Mouse (Mus musculus) embryonic facial prominence, embryonic 11.5 days (tissue): ENCODE results near the gene Gm20503. TPM values are rescaled to one million over a fixed set of nuclear protein-coding genes. Genes with fewer than 3 reads are reported as not detected.

ENCODE experiments used
- ATAC-seq: fragments of 200-750 bp; cut with Nextera tagmentation; replicated peaks from 2 replicates; pipeline ENCODE4 v1.8.0; 2017; ENCODE audit warnings: low read depth; ENCODE audit not compliant: insufficient number of reproducible peaks, low FRiP score, low TSS enrichment
- DNase-seq: peaks from one replicate; pipeline ENCODE4 v3.0.0-alpha.2; 2015; ENCODE audit warnings: low spot score
- H3K27ac ChIP-seq: fragments of 300-500 bp; sonication (generic); replicated peaks from 2 replicates; pipeline ENCODE4 v1.5.1; 2014; ENCODE audit warnings: mild to moderate bottlenecking, low read depth, low read length, control low read depth
- H3K27me3 ChIP-seq: fragments of 300-500 bp; sonication (generic); 2 replicates; pipeline ENCODE4 v1.6.1; 2014; ENCODE audit warnings: mild to moderate bottlenecking, low read length, moderate library complexity, mixed read lengths; ENCODE audit not compliant: control insufficient read depth, insufficient read depth
- H3K36me3 ChIP-seq: fragments of 300-500 bp; sonication (generic); replicated peaks from 2 replicates; pipeline ENCODE4 v1.6.1; 2014; ENCODE audit warnings: low read depth, mild to moderate bottlenecking, low read length, moderate library complexity, mixed read lengths; ENCODE audit not compliant: control insufficient read depth, insufficient read depth
- H3K4me1 ChIP-seq: fragments of 300-500 bp; sonication (generic); 2 replicates; pipeline ENCODE4 v1.6.1; 2014; ENCODE audit warnings: low read length, mixed read lengths; ENCODE audit not compliant: control insufficient read depth, insufficient read depth
- H3K4me2 ChIP-seq: fragments of 300-500 bp; sonication (generic); 2 replicates; pipeline ENCODE4 v1.6.1; 2014; ENCODE audit warnings: low read depth, mild to moderate bottlenecking, control low read depth, low read length, moderate library complexity
- H3K4me3 ChIP-seq: fragments of 300-500 bp; sonication (generic); 2 replicates; pipeline ENCODE4 v1.5.1; 2014; ENCODE audit warnings: low read depth, low read length, control low read depth
- H3K9ac ChIP-seq: fragments of 300-500 bp; sonication (generic); replicated peaks from 2 replicates; pipeline ENCODE4 v1.6.1; 2014; ENCODE audit warnings: mild to moderate bottlenecking, control low read depth, low read length
- H3K9me3 ChIP-seq: fragments of 300-500 bp; sonication (generic); replicated peaks from 2 replicates; pipeline ENCODE4 v1.6.1; 2016; ENCODE audit warnings: mild to moderate bottlenecking, low read length, inconsistent platforms, mixed read lengths; ENCODE audit not compliant: control insufficient read depth
- WGBS: fragments of 180-500 bp; shearing (Covaris S2); extraction: QIAGEN DNeasy Blood & Tissue Kit; methylation state at CpG from one replicate; pipeline ENCODE4 v1.1.7; 2014; 5-methylcytosine and 5-hydroxymethylcytosine counted together
- polyA plus RNA-seq: library from polyadenylated mRNA; unstranded; fragments of >200 nt; fragmentation: Nextera tagmentation; extraction: Ambion mirVana; gene quantifications from 2 replicates; pipeline ENCODE4 v1.2.1, GENCODE M21; 2014

Gene Gm20503
- polyA plus RNA-seq, 1 experiment from 2014 or later, result 4.7 TPM

DNA sequence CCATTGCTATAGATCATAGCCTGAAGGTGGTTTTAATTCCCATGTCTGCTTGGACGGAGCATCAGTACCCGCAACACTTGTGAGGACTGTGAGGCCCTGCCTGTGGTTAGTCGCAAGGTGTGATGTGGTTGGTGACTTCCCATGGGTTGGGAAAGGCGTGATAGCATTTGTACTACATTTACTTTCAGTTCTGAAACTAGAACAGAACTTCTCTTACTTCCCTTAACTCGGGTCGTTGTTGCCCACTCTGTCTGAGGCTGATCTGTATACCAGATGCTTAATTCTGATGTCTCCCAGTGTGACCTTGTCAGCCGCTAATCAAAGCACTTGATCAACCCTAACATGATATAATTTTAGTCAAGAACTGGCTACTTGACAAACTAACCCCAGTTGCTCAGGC lies 6.2 kb downstream of the Gm20503 start:
- H3K36me3 ChIP-seq, result no peaks in the 10 kb centered on the region
- H3K27me3 ChIP-seq, result no peaks in the 10 kb centered on the region
- no peak overlapping the region for H3K9ac ChIP-seq
- no peak overlapping the region for H3K27ac ChIP-seq
- ATAC-seq, result no peak
- H3K4me2 ChIP-seq, result no peak overlapping the region
- DNase-seq, result no peak
- H3K4me3 ChIP-seq, result no peak overlapping the region
- peaks cover under 1% of the 10 kb centered on the region; the same call in 1 of the 2 replicates for H3K4me1 ChIP-seq
- 93% methylated on average over 7 of the region's 7 CpGs for WGBS
- H3K9me3 ChIP-seq, result no peaks in the 10 kb centered on the region

DNA sequence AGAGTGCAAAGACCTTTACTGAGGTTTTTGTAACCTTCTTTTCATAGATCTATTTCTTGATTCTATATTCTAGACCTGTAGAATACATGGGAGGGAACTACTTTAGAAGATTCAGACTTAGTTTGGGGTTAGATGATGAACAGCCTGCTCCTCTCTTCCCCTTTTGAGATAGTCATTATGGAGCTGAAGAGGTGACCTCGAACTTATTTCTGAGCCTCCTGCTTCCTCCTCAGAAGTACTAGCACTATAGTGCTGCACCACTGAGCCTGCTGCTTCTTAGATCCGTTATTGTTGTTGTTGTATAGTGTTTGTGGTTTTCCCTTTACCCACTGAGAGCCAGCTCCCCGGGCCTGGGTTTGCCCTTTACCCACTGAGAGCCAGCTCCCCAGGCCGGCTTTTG lies 6.7 kb downstream of the Gm20503 start:
- no peak overlapping the region for H3K27ac ChIP-seq
- WGBS, result 78% methylated on average over 4 of the region's 4 CpGs
- H3K4me2 ChIP-seq, result no peak overlapping the region
- H3K9me3 ChIP-seq, result no peaks in the 10 kb centered on the region
- no peaks in the 10 kb centered on the region for H3K27me3 ChIP-seq
- H3K4me1 ChIP-seq, result no peaks in the 10 kb centered on the region
- DNase-seq (no peak), ATAC-seq (no peak)
- no peak overlapping the region for H3K4me3 ChIP-seq
- no peak overlapping the region for H3K9ac ChIP-seq
- no peaks in the 10 kb centered on the region for H3K36me3 ChIP-seq

GRCm38 (mm10) chr4:59011446-59011845 lies 8.4 kb downstream of the Gm20503 start:
- DNase-seq (no peak), ATAC-seq (no peak)
- Histone ChIP-seq H3K4me2 (no peak overlapping the region), H3K9me3 (no peaks in the 10 kb centered on the region), H3K27ac (no peak overlapping the region), H3K4me1 (no peaks in the 10 kb centered on the region), H3K9ac (no peak overlapping the region), H3K36me3 (no peaks in the 10 kb centered on the region), H3K4me3 (no peak overlapping the region), H3K27me3 (no peaks in the 10 kb centered on the region)
- 84% methylated on average over 3 of the region's 3 CpGs for WGBS

- H3K4me2 ChIP-seq, result no peak overlapping the region
- no peak overlapping the region for H3K9ac ChIP-seq
- no peak overlapping the region for H3K4me3 ChIP-seq
- no peak for DNase-seq
- no peaks in the 10 kb centered on the region for H3K27me3 ChIP-seq
- H3K4me1 ChIP-seq, result no peaks in the 10 kb centered on the region
- no peaks in the 10 kb centered on the region for H3K36me3 ChIP-seq
- no peak overlapping the region for H3K27ac ChIP-seq
- WGBS, result 86% methylated on average over 3 of the region's 3 CpGs
- no peak for ATAC-seq
- H3K9me3 ChIP-seq, result no peaks in the 10 kb centered on the region
These were observed 12.2 kb downstream of the Gm20503 start for GRCm38 (mm10) chr4:59015181-59015580.

- no peak overlapping the region for H3K9ac ChIP-seq
- H3K4me2 ChIP-seq, result no peak overlapping the region
- H3K9me3 ChIP-seq, result no peaks in the 10 kb centered on the region
- no peaks in the 10 kb centered on the region for H3K27me3 ChIP-seq
- H3K27ac ChIP-seq, result no peak overlapping the region
- no peak for DNase-seq
- ATAC-seq, result no peak
- 89% methylated on average over 2 of the region's 2 CpGs for WGBS
- no peak overlapping the region for H3K4me3 ChIP-seq
- no peaks in the 10 kb centered on the region for H3K4me1 ChIP-seq
- no peaks in the 10 kb centered on the region for H3K36me3 ChIP-seq
These were observed 13.9 kb downstream of the Gm20503 start for GRCm38 (mm10) chr4:59016922-59017321.

DNA sequence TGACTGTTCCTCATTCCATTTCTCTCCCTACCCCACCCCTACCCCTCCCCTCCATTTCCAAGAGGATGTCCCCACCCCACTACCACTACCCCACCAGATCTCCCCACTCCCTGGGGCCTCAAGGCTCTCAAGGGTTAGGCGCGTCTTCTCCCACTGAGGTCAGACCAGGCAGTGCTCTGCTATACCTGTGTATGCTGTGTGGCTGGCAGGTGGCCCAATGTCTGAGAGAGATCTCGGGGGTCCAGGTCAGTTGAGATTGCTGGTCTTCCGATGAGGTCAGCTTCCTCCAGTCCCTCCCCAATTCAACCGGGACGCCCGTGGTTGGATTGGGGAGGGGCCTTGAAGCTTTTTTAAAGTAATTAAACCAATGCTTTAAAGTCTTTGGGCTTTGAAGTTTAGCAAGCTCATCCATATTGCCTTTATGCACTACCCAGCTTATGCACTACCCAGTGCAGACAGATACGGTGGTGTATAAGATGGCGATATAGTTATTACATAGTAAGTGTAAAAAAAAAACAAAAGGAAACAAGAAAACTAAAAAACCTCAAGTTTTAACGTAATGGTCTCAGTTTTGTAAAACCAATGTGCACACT lies 31.4 kb downstream of the Gm20503 start:
- peak overlapping the region; percentile 90 for H3K9ac ChIP-seq
- no peaks in the 10 kb centered on the region for H3K27me3 ChIP-seq
- ATAC-seq, result no peak
- peak overlapping the region; percentile 79 for H3K4me3 ChIP-seq
- no peak overlapping the region for H3K27ac ChIP-seq
- H3K36me3 ChIP-seq, result no peaks in the 10 kb centered on the region
- H3K4me1 ChIP-seq, result no peaks in the 10 kb centered on the region
- no peak for DNase-seq
- 80% methylated on average over 10 of the region's 10 CpGs for WGBS
- peak overlapping the region; percentile 82; the same call in 1 of the 2 replicates for H3K4me2 ChIP-seq
- no peaks in the 10 kb centered on the region for H3K9me3 ChIP-seq

- Histone ChIP-seq H3K9me3 (no peaks in the 10 kb centered on the region), H3K27me3 (no peaks in the 10 kb centered on the region), H3K36me3 (no peaks in the 10 kb centered on the region; the same call in 1 of the 2 replicates), H3K9ac (peak within 1 kb of the TSS; percentile 90), H3K27ac (peak within 1 kb of the TSS; percentile 35), H3K4me2 (peak within 1 kb of the TSS; percentile 82), H3K4me3 (peak within 1 kb of the TSS; percentile 79), H3K4me1 (no peaks in the 10 kb centered on the region)
- peak; percentile 69 for DNase-seq
- WGBS, result 2% methylated on average over 76 of the region's 76 CpGs
- ATAC-seq, result peak; percentile 75
These were observed 32.1 kb downstream of the Gm20503 start, which contains the start of gene Gng10 for GRCm38 (mm10) chr4:59034918-59035785. Gene Gng10, plus strand, starts transcription at chr4:59035088.

DNA sequence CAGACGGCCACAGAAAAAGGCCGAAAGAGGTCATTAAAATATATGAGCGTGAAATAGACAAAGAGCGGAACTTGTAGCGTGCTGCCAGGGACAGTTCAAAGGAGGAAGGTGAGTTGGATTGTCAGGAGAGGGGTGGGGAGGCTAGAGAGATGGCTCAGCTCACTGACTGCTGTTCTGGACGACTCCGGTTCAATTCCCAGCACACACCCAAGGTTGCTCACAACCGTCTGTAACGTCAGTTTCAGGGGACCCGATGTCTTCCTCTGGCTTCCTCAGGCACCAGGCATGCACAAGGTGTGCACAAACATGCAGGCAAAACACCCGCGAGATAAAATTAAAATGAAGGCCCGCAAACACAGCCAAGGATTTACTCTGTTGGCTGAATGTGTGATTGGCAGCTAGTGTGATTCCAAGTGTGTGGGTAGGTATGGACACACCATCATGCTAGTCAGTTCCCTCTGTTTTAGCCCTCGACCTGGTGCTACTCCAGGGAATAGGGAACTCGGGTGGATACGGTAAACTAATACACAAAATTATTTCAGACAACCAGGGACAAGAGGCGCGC lies 32.9 kb downstream of the Gm20503 start:
- peak overlapping the region; percentile 82 for H3K4me2 ChIP-seq
- no peak overlapping the region for H3K27ac ChIP-seq
- peak overlapping the region; percentile 90 for H3K9ac ChIP-seq
- no peaks in the 10 kb centered on the region for H3K9me3 ChIP-seq
- H3K4me3 ChIP-seq, result peak overlapping the region; percentile 79
- peak; percentile 19; the same call in 1 of the 2 replicates for ATAC-seq
- H3K36me3 ChIP-seq, result peaks cover 3% of the 10 kb centered on the region; the same call in 1 of the 2 replicates
- H3K27me3 ChIP-seq, result no peaks in the 10 kb centered on the region
- peak; percentile 7 for DNase-seq
- H3K4me1 ChIP-seq, result no peaks in the 10 kb centered on the region
- 60% methylated on average over 18 of the region's 18 CpGs for WGBS
